Mouse (Mus musculus) splenic B cell, adult 2 months (primary cell): ENCODE results near the gene Eif5a.
A peak's percentile ranks its signal among the peaks of the same experiment; 100 is the strongest.
"Not testable (repeated sequence)": the region's sequence is repeated elsewhere in the genome, so short reads cannot be mapped to it uniquely, and the experiment has no call there.

Experiments used
- DNase-seq: peaks from one replicate; pipeline ENCODE4 v3.0.0-alpha.2; 2011; ENCODE audit warnings: low read depth, low spot score
- H3K27me3 ChIP-seq: 2 replicates; pipeline ENCODE4 v1.6.1; 2012; ENCODE audit warnings: mild to moderate bottlenecking, low read length, moderate library complexity, mixed read lengths; ENCODE audit not compliant: control insufficient read depth, poor library complexity, insufficient read depth, severe bottlenecking
- H3K36me3 ChIP-seq: 2 replicates; pipeline ENCODE4 v1.6.1; 2012; ENCODE audit warnings: mild to moderate bottlenecking, low read length, moderate library complexity, mixed read lengths; ENCODE audit not compliant: control insufficient read depth, poor library complexity, insufficient read depth, severe bottlenecking

Eif5a gene

GRCm38 (mm10) chr11:69936714-69937347 is 15.1 kb upstream of the Eif5a start:
- DNase-seq, result no peak
- H3K27me3 ChIP-seq, result peaks cover 3% of the 10 kb centered on the region
- H3K36me3 ChIP-seq, result no peaks in the 10 kb centered on the region

- peak; percentile 30 for DNase-seq
- no peaks in the 10 kb centered on the region for H3K36me3 ChIP-seq
Observed at GRCm38 (mm10) chr11:69936156-69936555, 14.4 kb upstream of the Eif5a start.

GRCm38 (mm10) chr11:69935137-69935879 is 13.6 kb upstream of the Eif5a start, which contains the start of gene Ybx2:
TSS of gene Ybx2 (plus strand) at chr11:69935796.
- H3K36me3 ChIP-seq, result no peaks in the 10 kb centered on the region
- peak; percentile 89 for DNase-seq
- H3K27me3 ChIP-seq, result peaks cover 3% of the 10 kb centered on the region

More at GRCm38 (mm10) chr11:69936156-69936555, 14.4 kb upstream of the Eif5a start:
- H3K27me3 ChIP-seq, result peaks cover 3% of the 10 kb centered on the region

- no peak for DNase-seq
- Histone ChIP-seq H3K27me3 (peaks cover 3% of the 10 kb centered on the region), H3K36me3 (no peaks in the 10 kb centered on the region)
Observed at GRCm38 (mm10) chr11:69934681-69935080, 12.9 kb upstream of the Eif5a start.

GRCm38 (mm10) chr11:69934169-69934568 is 12.4 kb upstream of the Eif5a start:
- H3K27me3 ChIP-seq, result peaks cover 3% of the 10 kb centered on the region
- no peaks in the 10 kb centered on the region for H3K36me3 ChIP-seq
- peak; percentile 91 for DNase-seq

- peaks cover 3% of the 10 kb centered on the region for H3K27me3 ChIP-seq
- H3K36me3 ChIP-seq, result no peaks in the 10 kb centered on the region
- DNase-seq, result no peak
Observed at GRCm38 (mm10) chr11:69933066-69933465, 11.3 kb upstream of the Eif5a start.

GRCm38 (mm10) chr11:69932254-69932653 is 10.5 kb upstream of the Eif5a start:
- peak; percentile 47 for DNase-seq
- H3K36me3 ChIP-seq, result no peaks in the 10 kb centered on the region
- H3K27me3 ChIP-seq, result peaks cover 3% of the 10 kb centered on the region

GRCm38 (mm10) chr11:69931769-69932168 is 10.0 kb upstream of the Eif5a start:
- no peak for DNase-seq
- Histone ChIP-seq H3K36me3 (no peaks in the 10 kb centered on the region), H3K27me3 (peaks cover 3% of the 10 kb centered on the region)

GRCm38 (mm10) chr11:69930967-69931537 is 9.3 kb upstream of the Eif5a start:
- Histone ChIP-seq H3K36me3 (no peaks in the 10 kb centered on the region), H3K27me3 (no peaks in the 10 kb centered on the region)
- DNase-seq, result peak; percentile 77

- H3K27me3 ChIP-seq, H3K36me3 ChIP-seq, DNase-seq: not testable (repeated sequence)
Observed at GRCm38 (mm10) chr11:69930176-69930575, 8.4 kb upstream of the Eif5a start.

GRCm38 (mm10) chr11:69929712-69930111 is 8.0 kb upstream of the Eif5a start:
- Histone ChIP-seq H3K36me3 (no peaks in the 10 kb centered on the region), H3K27me3 (no peaks in the 10 kb centered on the region)
- no peak for DNase-seq

- Histone ChIP-seq H3K27me3 (no peaks in the 10 kb centered on the region), H3K36me3 (no peaks in the 10 kb centered on the region)
- DNase-seq, result no peak
Observed at GRCm38 (mm10) chr11:69927501-69927900, 5.7 kb upstream of the Eif5a start.

GRCm38 (mm10) chr11:69922796-69923195 is 1.0 kb upstream of the Eif5a start:
- Histone ChIP-seq H3K27me3 (no peaks in the 10 kb centered on the region), H3K36me3 (peaks cover 6% of the 10 kb centered on the region)
- DNase-seq, result no peak

GRCm38 (mm10) chr11:69922012-69922756 is 426 bp upstream of the Eif5a start:
- peaks cover 10% of the 10 kb centered on the region for H3K36me3 ChIP-seq
- H3K27me3 ChIP-seq, result no peaks in the 10 kb centered on the region
- peak; percentile 51 for DNase-seq
